Mouse (Mus musculus) ovary, adult 2 months (tissue): ENCODE results near the gene Myg1. TPM values are rescaled to one million over a fixed set of nuclear protein-coding genes. Genes with fewer than 3 reads are reported as not detected.

ENCODE experiments used
- polyA plus RNA-seq: library from polyadenylated mRNA; depleted of rRNA; stranded (reverse); fragments of >200 nt; gene quantifications from 2 replicates; pipeline ENCODE4 v1.2.3, GENCODE M21; 2012; rRNA removed

Gene Myg1
- 58.9 and 73.8 TPM in 2 replicates for polyA plus RNA-seq

DNA sequence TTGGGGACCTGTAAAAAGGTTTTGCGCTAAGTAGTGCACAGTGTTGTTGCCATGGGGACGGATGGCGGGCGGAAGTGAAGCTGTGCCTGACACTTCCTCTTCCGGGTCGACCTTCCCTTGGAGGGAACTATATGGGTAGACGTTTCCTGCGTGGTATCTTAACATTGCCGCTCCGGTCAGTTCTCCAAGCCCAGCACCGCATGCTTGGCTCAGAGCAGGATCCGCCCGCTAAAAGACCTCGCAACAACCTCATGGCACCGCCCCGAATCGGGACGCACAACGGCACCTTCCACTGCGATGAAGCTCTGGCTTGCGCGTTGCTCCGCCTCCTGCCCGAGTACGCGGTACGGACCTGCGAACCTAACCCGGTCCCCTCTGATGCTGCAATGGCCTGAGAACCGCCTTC lies at the start of gene Myg1:
Gene Myg1 (plus strand): TSS at position 100 of the 406 bp plus-strand sequence.

DNA sequence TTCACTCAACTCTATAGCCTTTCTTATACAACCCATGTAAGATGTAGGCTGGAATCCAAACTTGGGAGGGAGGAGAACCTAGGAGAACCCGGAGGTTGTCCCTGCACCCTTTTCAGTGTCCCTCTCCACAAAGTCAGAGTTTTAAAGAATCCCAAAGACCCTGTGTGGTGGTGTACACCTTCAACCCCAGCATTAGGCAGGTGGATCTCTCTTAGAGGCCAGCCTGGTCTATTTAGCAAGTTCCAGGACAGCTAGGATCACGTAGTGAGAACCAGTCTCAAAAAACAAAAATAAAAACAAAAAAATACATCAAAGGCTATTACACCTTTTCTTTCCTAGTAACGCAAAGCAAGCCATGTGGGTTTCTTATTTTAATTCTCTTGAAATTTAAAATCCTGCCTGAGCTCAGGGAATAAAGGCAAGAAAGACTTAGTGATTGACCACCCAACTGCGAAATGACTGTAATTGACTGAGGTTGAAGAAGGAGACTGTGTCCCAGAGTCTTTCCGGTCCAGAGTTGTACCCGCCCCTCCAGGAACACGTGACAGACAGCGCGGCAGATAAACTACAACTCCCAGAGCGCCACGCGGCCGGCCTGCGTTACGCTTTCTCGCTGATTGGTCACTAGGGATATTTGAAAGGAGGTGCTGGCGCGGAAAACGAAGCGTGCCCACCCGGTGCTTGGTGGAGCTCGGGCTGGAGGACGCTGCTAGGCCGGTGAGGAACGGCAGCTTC lies 35.7 kb upstream of the Myg1 start, which contains the start of gene Espl1:
Gene Espl1 (plus strand): TSS at position 634 of the 735 bp plus-strand sequence.

DNA sequence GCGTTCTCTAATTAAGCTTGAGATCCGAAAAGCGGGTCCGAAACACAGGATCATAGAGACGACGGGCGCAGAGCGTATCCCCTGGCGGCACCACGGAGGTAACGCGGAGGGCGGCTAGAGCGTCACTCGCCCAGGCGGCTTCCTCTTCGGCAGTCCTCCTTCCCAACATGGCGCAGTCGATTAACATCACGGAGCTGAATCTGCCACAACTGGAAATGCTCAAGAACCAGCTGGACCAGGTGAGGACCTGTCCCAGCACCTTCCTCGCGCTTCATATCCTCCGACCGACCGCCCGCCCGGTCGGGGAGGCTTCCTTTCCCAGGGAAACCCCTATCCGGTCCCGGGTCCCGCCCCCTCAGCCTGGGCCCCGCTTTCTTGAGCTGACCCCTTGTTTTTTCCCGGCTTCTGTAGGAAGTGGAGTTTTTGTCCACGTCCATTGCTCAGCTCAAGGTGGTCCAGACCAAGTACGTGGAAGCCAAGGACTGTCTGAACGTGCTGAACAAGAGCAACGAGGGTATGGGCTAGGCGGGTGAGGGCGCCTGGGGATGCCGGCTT lies 5.4 kb upstream of the Myg1 start, which contains the start of gene Pfdn5:
Gene Pfdn5 (plus strand): TSS at position 95 of the 555 bp plus-strand sequence.

DNA sequence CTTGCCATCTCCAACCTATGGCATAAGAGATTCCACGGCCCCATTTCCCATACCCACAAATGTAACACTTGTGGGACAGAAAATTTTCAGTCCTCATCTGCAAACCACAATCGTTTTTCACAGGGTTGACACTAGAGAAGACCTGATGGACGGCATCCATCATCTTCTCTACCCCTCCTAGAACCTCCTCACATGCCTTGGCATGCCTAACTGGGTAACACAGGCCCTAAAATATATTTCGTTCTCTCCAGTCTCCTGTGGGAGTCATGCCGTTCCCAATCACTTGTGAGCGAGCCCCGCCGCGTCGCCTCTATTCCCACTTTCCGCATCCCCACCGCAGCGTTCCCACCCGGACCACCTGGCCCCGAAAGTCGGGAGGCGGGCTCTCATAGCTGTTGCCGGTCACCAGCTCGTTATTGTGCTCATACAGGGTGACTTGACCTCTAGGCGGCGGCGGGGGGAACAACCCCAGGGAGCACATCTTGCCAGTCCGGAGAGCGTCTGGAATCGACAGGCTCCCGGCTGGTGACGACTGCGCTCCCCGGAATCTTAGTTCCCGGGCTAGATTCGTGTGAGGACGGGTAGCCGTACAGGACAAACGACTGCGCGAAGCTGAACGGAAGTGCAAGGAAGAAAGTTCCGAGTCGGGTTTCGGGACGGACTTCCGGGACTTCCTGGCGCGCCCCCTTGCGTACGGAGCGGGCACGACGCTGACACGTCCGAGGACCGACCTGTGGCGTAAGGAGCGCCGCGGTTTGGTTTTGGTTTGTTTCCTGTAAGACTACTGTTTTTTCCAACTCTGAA lies 18.8 kb downstream of the Myg1 start, which contains the start of gene Aaas:
Gene Aaas (minus strand): TSS at position 634 of the 804 bp plus-strand sequence.

DNA sequence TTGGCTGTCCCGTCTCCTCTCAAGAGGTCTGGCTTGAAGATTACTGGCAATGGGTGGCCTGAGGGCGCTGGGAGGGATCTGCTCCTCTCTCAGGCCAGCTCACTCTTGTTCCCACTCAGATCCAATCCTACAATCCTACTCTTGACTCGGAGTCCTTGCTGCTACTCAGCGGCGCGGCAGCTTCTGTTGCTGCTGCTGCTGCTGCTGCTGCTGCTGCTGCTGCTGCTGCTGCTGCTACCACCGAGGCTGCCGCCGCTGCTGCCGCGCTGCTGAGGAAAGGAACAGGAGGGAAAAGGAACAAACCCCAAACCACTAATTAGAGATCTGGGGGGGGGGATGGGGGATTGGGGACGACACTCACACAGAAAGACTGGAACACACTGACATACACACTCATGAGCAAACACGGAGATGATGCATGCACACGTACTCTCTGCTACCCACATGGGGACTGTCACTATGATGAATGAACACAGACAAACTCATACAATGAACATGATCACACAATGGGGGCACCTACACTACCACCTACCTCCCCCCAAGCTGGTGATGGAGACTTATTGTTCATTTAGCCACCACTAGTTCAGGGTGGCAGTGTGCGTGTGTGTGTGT lies 35.3 kb downstream of the Myg1 start, which contains the start of gene Sp7:
Gene Sp7 (minus strand): TSS at position 450 of the 612 bp plus-strand sequence.

Other genes starting within 250 kb of the Myg1 start
- 64.5 and 83.6 TPM in 2 replicates for gene Tns2, start 231.3 kb upstream of the Myg1 start, polyA plus RNA-seq
- gene Spryd3, start 195.5 kb upstream of the Myg1 start, polyA plus RNA-seq = 41.3 and 46.7 TPM in 2 replicates
- gene Igfbp6, start 187.3 kb upstream of the Myg1 start, polyA plus RNA-seq = 333 and 349 TPM in 2 replicates
- 2.1 and 2.9 TPM in 2 replicates for gene Soat2, start 181.2 kb upstream of the Myg1 start, polyA plus RNA-seq
- gene Zfp740, start 128.5 kb upstream of the Myg1 start, polyA plus RNA-seq = 33.0 and 35.9 TPM in 2 replicates
- gene Csad, start 127.0 kb upstream of the Myg1 start, polyA plus RNA-seq = 137 and 169 TPM in 2 replicates
- gene Itgb7, start 99.8 kb upstream of the Myg1 start, polyA plus RNA-seq = 5.7 and 6.7 TPM in 2 replicates
- 57.9 and 65.1 TPM in 2 replicates for gene Rarg, start 74.2 kb upstream of the Myg1 start, polyA plus RNA-seq
- gene Gm9918, start 61.1 kb upstream of the Myg1 start, polyA plus RNA-seq = 0.77 and 1.0 TPM in 2 replicates
- gene Mfsd5, start 52.3 kb upstream of the Myg1 start, polyA plus RNA-seq = 119 and 129 TPM in 2 replicates
- 12.0 and 16.4 TPM in 2 replicates for gene Espl1, start 35.4 kb upstream of the Myg1 start, polyA plus RNA-seq
- gene Pfdn5, start 5.6 kb upstream of the Myg1 start, polyA plus RNA-seq = 77.8 and 110 TPM in 2 replicates
- 44.6 and 50.1 TPM in 2 replicates for gene Aaas, start 19.1 kb downstream of the Myg1 start, polyA plus RNA-seq
- gene Sp7, start 35.5 kb downstream of the Myg1 start, polyA plus RNA-seq = 1.7 and 2.3 TPM in 2 replicates
- 19.1 and 23.3 TPM in 2 replicates for gene Sp1, start 74.4 kb downstream of the Myg1 start, polyA plus RNA-seq
- 150 and 164 TPM in 2 replicates for gene Amhr2, start 113.7 kb downstream of the Myg1 start, polyA plus RNA-seq
- gene Prr13, start 127.3 kb downstream of the Myg1 start, polyA plus RNA-seq = 105 and 108 TPM in 2 replicates
- 416 and 676 TPM in 2 replicates for gene Pcbp2, start 138.8 kb downstream of the Myg1 start, polyA plus RNA-seq
- gene Gm10337, start 172.0 kb downstream of the Myg1 start, polyA plus RNA-seq = not detected in 2 replicates
- gene Map3k12, start 185.4 kb downstream of the Myg1 start, polyA plus RNA-seq = 19.0 and 19.6 TPM in 2 replicates
- 89.7 and 90.4 TPM in 2 replicates for gene Tarbp2, start 186.5 kb downstream of the Myg1 start, polyA plus RNA-seq
- 3.8 and 4.0 TPM in 2 replicates for gene Npff, start 193.2 kb downstream of the Myg1 start, polyA plus RNA-seq